Mouse (Mus musculus): ENCODE data around the gene Col15a1.

- TF ChIP-seq CHD2 (IDR thresholded peaks at IDR 0.05; ENCODE audit: low read depth, low read length) (no peak), MAFK (IDR thresholded peaks at IDR 0.05; ENCODE audit: insufficient read depth, low read depth, low read length) (no peak)
Measured at GRCm38 (mm10) chr4:47352061-47352661, 144.2 kb downstream of the Col15a1 start.

All from ES-E14 (cell line).